Mouse (Mus musculus) Muller cell, postnatal 12 days (primary cell): ENCODE measurements around the gene Kif5c.

Experiments used
- DNase-seq: peaks from one replicate; pipeline ENCODE4 v3.0.0-alpha.2; 2015; ENCODE audit errors: inconsistent ontology term

Kif5c gene

DNA sequence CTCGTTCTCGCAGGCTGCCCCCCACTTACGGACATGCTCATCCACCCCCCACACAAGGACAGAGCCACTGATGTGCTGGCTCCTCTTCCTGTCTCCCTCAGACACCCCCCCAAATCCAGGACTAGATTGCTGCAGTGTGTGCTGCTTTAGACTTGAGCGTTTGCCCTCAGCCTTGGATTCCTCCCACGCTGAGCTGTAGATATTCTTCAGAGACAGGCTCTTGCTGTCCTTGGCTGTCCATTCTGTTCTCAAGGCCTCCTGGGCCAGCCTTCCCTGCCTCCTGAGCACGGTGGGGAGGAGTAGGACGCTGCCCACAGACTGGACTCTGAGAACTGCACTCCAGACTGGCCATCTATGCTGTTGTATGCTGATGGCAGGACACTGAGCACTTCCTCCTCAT, 127.8 kb downstream of the Kif5c start:
- DNase-seq = no peak

- no peak for DNase-seq
These were observed 128.6 kb downstream of the Kif5c start for GRCm38 (mm10) chr2:49747670-49748069.

DNA sequence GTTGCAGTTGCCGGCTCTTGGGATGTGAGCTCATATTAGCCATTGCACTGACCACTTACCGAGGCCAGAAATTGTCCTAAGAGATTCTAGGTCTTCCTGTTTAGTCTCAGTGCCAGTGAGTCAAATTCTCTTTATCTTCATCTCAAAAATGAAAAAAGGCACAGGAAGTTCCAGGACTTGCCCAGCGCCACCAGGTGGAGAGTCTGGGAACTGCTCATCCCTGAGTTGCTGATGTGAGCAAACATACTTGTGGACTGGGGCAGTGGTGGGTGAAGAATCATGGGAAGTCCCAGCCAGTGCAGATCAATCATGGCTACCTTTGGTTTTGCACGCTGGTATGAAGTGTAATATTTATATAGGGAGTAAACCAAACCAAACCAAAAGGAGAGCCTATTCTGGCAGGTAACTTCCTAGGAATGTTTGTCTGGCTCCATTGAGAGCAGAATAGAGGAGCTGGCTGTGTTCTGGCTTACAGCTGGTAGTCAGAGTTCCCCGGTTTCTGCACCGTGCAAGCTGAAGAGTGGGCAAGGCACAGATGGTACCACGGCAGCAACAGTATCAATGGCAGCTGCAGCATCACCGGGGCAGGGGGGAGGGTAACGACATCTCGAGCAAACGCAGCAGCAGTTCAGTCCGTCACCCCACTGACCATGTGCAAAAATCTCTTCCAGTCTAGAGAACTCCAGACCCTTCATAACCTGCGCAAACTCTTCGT, 129.7 kb downstream of the Kif5c start:
- DNase-seq = no peak

GRCm38 (mm10) chr2:49749730-49750576, 130.9 kb downstream of the Kif5c start:
- no peak for DNase-seq

DNA sequence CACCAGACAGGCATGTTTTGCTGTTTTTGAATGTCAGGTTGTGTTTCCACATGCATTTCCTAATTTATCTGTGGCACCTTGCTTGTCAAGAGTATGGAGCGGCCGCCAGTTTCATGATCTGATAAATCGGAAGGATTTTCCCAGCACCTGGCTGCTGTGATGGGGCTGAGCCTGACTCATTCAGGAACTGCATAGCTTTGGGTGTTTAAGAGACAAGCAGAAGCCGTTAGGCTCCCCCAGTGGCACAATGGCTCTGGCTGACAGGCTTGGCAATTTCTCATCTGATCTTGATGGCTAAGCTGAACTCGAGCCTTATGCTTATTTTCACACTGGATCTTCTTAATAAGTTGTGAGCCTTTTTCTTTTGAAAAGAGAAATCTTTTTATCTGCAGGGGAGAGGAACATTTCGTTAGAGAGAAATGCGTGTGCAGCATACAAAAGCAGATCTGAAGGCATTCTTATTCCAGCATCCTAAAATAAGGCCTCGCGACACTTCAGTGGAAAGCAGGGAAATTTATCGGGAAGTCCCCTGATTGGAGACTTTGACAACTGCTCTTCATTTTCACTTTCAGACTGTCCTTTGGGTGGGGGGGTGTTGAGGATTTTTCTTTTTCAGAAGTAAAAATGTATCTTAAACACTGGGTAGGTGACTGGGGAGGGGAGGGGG, 132.6 kb downstream of the Kif5c start:
- no peak for DNase-seq

DNA sequence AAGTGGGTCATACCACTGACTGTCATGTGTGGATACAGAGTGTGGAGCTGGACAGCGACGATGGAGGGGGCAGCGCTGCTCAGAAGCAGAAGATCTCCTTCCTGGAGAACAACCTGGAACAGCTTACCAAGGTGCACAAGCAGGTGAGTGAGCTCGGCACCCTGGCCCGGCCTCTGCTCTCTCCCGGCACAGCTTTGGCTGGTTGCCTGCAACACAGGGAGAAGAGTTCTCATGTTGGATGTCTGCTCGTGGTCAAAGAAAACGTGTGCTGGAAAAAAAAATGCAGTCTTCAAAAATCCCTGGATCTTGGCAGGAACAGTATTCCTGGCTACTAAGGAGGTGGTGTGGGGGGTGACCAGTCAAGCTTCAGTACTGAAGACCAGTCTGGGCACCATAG, 133.1 kb downstream of the Kif5c start:
- DNase-seq = no peak

- no peak for DNase-seq
These were observed 134.0 kb downstream of the Kif5c start for GRCm38 (mm10) chr2:49753062-49753461.

DNA sequence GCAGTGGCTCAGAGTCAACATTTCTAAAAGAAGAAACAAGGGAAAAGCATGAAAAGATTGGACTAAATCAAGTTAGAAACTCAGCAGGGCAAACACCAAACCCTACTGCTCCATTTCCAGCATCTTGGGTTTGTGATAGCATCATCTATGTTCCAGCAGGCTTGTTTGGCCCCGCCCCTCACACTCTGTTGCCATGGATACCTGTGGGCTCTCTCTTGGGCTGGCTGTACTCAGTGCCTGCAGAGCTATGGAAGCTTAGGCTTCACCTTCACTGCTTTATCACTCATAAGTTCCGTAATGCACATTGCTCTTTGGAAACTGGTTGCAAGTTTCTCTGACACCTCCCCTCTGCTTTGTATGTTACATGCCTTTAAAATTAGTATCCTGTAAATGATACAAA, 136.0 kb downstream of the Kif5c start:
- DNase-seq = no peak

- DNase-seq = no peak
These were observed 138.5 kb downstream of the Kif5c start for GRCm38 (mm10) chr2:49757616-49758015.

DNA sequence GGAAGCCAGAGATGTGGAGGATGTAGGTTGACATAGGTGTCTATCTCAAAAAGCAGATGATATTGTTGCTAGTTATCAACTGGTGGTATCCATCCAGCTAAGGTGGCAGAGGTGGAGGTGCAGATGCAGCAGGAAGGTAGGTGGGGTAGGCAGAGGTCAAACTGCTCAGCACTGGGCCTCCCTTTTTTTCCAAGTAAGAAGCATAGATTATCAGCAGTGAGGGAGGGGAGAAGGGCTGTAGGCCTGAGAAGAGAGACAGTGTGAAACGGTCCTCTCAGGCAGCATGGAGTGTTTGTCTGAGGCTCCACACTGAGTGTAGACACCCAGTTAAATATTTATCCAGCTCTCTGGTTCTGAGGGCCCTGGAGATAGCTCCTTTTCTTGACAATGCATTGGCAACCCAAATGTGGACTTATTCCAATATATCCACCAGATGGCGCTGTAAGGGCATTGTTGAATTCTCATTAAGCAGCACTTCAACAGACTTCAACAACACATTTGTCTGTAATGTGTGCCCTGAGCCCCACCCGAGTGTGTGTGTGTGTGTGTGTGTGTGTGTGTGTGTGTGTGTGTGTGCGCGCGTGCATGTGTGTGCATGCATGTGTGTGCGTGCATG, 145.3 kb downstream of the Kif5c start:
- peak; percentile 73 for DNase-seq

- no peak for DNase-seq
These were observed 149.8 kb downstream of the Kif5c start for GRCm38 (mm10) chr2:49768916-49769315.

DNA sequence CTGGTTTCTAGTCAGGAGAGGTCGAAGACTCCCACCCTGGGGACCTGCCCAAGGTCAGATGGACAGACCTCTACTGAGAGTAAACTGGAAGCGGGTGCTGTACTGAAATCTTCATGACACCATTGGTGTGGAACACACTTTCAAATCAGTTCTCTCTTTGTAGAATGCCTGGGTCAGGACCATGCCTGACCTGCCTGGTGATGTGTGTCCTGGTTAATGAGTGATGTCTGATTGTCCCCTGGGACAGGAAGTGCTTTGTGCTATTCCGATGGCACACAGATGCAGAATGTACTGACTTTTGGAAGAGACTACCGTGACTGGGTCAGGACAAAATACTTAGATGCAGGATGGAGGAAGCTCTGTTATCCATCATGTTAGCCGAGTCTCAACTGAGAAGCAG, 151.3 kb downstream of the Kif5c start:
- DNase-seq = no peak

DNA sequence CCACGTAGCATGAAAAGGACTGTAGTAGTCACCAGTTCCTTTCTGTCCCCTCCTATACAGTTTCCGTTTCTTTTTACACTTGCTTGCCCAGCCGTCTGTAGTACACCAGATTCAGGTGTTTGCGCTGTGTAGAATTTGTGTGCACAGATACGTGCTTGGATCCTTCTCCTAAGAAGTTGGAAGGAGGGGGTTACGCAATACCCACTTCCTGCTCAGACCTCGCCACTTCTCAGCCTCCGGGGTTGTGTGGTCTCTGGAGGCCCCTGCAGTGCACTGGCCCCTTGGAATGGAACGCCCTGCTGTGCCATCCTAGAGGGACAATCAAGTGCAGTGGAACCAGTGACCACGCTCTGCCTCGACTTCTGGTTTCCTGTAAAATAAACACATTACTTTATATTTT, 152.1 kb downstream of the Kif5c start:
- DNase-seq = no peak

DNA sequence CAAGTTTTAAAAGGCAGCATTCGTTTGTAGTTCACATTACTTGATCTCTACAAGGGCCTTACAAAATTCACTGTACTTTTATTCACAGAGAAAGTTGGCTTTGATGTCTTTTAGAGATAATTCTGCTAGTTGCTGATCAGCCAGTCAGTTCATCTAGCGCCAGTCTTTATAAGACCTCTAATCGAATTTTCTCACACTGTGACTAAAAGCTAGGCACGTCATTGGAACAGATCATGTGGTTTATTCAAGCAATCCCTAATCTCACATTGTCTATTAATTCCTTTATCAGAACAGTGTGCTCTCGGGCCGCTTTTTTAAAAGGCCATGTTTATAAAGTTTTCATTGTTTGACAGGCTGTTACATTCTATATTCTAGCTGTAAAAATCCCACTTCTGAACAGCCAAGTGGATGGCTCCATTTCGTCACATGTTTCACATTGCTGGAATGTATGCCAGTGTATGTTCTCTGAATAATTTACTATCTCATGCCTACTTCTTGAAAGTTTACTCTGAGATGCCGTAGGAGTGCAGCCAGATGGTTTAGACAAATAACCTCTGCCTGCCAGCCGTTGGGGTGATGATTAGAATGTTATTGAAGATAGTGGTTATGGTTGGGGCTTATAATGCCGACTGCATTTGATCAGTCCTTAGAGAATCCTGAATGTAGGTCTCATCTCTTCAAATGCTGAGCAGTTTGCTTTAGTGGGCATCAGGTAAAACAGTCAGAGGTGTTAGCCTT, 154.3 kb downstream of the Kif5c start:
- DNase-seq = no peak

GRCm38 (mm10) chr2:49774180-49774579, 155.1 kb downstream of the Kif5c start:
- DNase-seq = no peak

DNA sequence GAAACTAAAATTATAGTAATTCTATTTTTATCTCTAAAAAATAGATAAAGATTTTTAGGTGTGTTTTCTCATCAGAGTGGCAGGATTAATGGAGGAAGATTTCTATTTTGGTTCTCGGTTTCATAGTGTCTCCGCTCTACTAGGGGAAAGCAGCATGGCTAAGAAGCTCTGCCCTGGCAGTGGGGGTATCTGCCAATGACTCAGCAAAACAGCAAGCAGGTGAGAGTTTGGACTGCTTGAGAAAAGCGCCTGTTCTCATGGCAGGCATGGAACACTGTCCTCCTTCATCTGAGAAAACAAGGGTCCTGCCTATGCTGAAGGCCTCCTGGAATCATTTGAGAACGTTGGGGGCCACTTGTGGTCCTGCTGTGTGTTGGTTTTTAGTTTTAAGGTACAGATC, 156.1 kb downstream of the Kif5c start:
- no peak for DNase-seq

DNA sequence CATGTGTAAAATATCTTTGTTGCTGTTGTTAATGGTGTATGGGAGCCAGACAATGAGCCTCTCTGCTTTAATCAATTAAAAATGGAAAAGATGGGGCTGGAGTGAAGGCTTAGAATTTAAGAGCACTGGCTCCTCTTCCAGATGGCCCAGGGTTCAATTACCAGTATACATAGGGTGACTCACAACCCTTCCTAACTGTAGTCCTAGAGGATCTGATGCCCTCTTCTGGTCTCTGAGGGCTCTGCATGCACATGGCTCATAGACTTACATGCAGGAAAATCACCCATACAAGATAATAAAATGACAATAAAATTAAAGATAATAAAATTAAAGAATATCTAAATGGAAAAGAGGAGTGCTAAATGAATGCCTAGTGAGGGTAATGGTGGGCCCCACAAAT, 156.6 kb downstream of the Kif5c start:
- no peak for DNase-seq

DNA sequence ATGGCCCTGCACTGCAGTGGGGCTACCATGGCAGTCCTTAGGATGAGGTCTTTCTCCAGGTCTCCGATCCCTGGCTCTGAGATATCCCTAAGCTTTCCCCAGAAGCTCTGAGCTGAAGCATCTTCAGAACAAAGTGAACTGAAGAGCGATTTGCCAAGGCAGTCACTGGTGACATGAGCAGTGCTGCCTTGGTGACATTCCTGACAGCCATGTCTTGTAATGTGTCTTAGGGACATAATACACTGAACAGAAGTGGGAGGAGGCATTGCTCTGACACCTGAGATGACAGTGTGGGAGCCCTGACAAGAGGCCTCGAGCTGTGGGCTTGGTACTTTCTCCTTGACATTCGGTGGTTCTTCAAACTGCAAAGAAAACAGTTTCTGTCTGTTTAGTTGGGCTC, 157.3 kb downstream of the Kif5c start:
- DNase-seq = no peak

GRCm38 (mm10) chr2:49787376-49788050, 168.4 kb downstream of the Kif5c start, which contains the start of gene Lypd6b:
TSS of gene Lypd6b (plus strand) at chr2:49787688.
- peak; percentile 16 for DNase-seq

- no peak for DNase-seq
These were observed 168.9 kb downstream of the Kif5c start for GRCm38 (mm10) chr2:49788051-49788418.

GRCm38 (mm10) chr2:49788643-49789042, 169.5 kb downstream of the Kif5c start:
- no peak for DNase-seq
